In genomic region chr8:107150057-107150403, GRCm38 (mm10) we compare ENCODE assay signal across 8 mouse cellular contexts. TPM values are rescaled to one million over a fixed set of nuclear protein-coding genes. Genes with fewer than 3 reads are reported as not detected.
DNase-seq lines count a peak whose midpoint lies in the region; ATAC-seq and TF ChIP-seq lines count a peak whose summit lies in the region.

No protein-coding gene starts in this region.

- no peaks in the 10 kb centered on the region for H3K27me3 ChIP-seq in heart, postnatal 0 days (ENCODE audit: control insufficient read depth, insufficient read depth, low read length)
- no peaks in the 10 kb centered on the region for H3K27me3 ChIP-seq in hindbrain, embryonic 16.5 days (replicated peaks; ENCODE audit: control insufficient read depth, insufficient read depth, low read length)
- no peaks in the 10 kb centered on the region for H3K27me3 ChIP-seq in midbrain, embryonic 15.5 days (replicated peaks)

- peak overlapping the region; percentile 82 for H3K4me3 ChIP-seq in heart, postnatal 0 days (ENCODE audit: low read depth, low read length)
- peak overlapping the region; percentile 78 for H3K4me3 ChIP-seq in hindbrain, embryonic 16.5 days (ENCODE audit: low read length)
- peak overlapping the region; percentile 92 for H3K4me3 ChIP-seq in midbrain, embryonic 15.5 days

- peak overlapping the region; percentile 82 for H3K4me2 ChIP-seq in heart, postnatal 0 days (ENCODE audit: low read depth, low read length)
- peak overlapping the region; percentile 70 for H3K4me2 ChIP-seq in hindbrain, embryonic 16.5 days (ENCODE audit: low read length)
- H3K4me2 ChIP-seq in midbrain, embryonic 15.5 days = peak overlapping the region; percentile 80

- DNase-seq in heart, postnatal 0 days (ENCODE audit: low spot score) = no peak
- no peak for DNase-seq in heart, adult 9 months (ENCODE audit: low spot score in 2 of 2)
- no peak for DNase-seq in cerebellum, postnatal 25 days
- DNase-seq in kidney, adult 18-20 months = no peak
- no peak for DNase-seq in right cerebral cortex, adult 2 months (ENCODE audit: low spot score in 2 of 2)

- ATAC-seq in heart, postnatal 0 days (ENCODE audit: insufficient read depth, low read depth) = peak; percentile 27
- ATAC-seq in common myeloid progenitor, adult 5-6 weeks (replicated peaks; ENCODE audit: low read depth, poor library complexity, severe bottlenecking) = peak; percentile 4; the same call in 1 of the 2 replicates
- no peak; the same call in 1 of the 2 replicates for ATAC-seq in hindbrain, embryonic 16.5 days
- no peak; the same call in 1 of the 2 replicates for ATAC-seq in midbrain, embryonic 15.5 days (replicated peaks)

- no peaks in the 10 kb centered on the region for H3K9me3 ChIP-seq in heart, postnatal 0 days (replicated peaks; ENCODE audit: control insufficient read depth, low read length)
- H3K9me3 ChIP-seq in hindbrain, embryonic 16.5 days (ENCODE audit: control insufficient read depth, low read length) = no peaks in the 10 kb centered on the region
- H3K9me3 ChIP-seq in midbrain, embryonic 15.5 days = no peaks in the 10 kb centered on the region

- peaks cover 22% of the 10 kb centered on the region for H3K36me3 ChIP-seq in heart, postnatal 0 days (replicated peaks; ENCODE audit: control insufficient read depth, insufficient read depth, low read length)
- peaks cover 11% of the 10 kb centered on the region for H3K36me3 ChIP-seq in hindbrain, embryonic 16.5 days (ENCODE audit: control insufficient read depth, insufficient read depth, low read length)
- peaks cover 10% of the 10 kb centered on the region; the same call in 1 of the 2 replicates for H3K36me3 ChIP-seq in midbrain, embryonic 15.5 days (replicated peaks)

- TF ChIP-seq CTCF in heart, postnatal 0 days (IDR thresholded peaks at IDR 0.05; ENCODE audit: low read depth) = no peak

- peak overlapping the region; percentile 88 for H3K27ac ChIP-seq in heart, postnatal 0 days (ENCODE audit: low read depth)
- peak overlapping the region; percentile 80 for H3K27ac ChIP-seq in hindbrain, embryonic 16.5 days (ENCODE audit: low read depth, low read length)
- H3K27ac ChIP-seq in midbrain, embryonic 15.5 days = peak overlapping the region; percentile 88

- H3K4me1 ChIP-seq in heart, postnatal 0 days (ENCODE audit: control insufficient read depth, insufficient read depth) = peaks cover 12% of the 10 kb centered on the region
- H3K4me1 ChIP-seq in hindbrain, embryonic 16.5 days (ENCODE audit: control insufficient read depth, insufficient read depth, low read depth, low read length) = peaks cover 11% of the 10 kb centered on the region
- peaks cover 12% of the 10 kb centered on the region for H3K4me1 ChIP-seq in midbrain, embryonic 15.5 days

- no peak for TF ChIP-seq EP300 in heart, postnatal 0 days (IDR thresholded peaks at IDR 0.05; ENCODE audit: low read depth)

- peak overlapping the region; percentile 81 for H3K9ac ChIP-seq in heart, postnatal 0 days (replicated peaks; ENCODE audit: low read depth, low read length)
- peak overlapping the region; percentile 83 for H3K9ac ChIP-seq in hindbrain, embryonic 16.5 days (ENCODE audit: low read depth, low read length)
- peak overlapping the region; percentile 45; the same call in 1 of the 2 replicates for H3K9ac ChIP-seq in midbrain, embryonic 15.5 days

- WGBS in heart, postnatal 0 days = 24% methylated on average over 6 of the region's 6 CpGs
- 26% methylated on average over 6 of the region's 6 CpGs for WGBS in hindbrain, embryonic 16.5 days
- WGBS in midbrain, embryonic 15.5 days = 22% methylated on average over 6 of the region's 6 CpGs

RNA-seq across cellular contexts. Expression of gene Cyb5b, which starts 0.4 kb away (rescaled TPM):
- 52.8 and 60.0 TPM in 2 replicates for total RNA-seq in heart, postnatal 0 days (2014; rRNA removed; ENCODE audit: low replicate concordance)
- polyA plus RNA-seq in heart, postnatal 0 days (2015; fragmentation: Nextera tagmentation; extraction: Ambion mirVana) = 36.5 and 44.7 TPM in 2 replicates
- 56.5 and 72.9 TPM in 2 replicates for total RNA-seq in common myeloid progenitor, adult 5-6 weeks (2017)
- polyA plus RNA-seq in hindbrain, embryonic 16.5 days (2015; fragmentation: Nextera tagmentation; extraction: Ambion mirVana) = 98.8 and 112 TPM in 2 replicates
- polyA plus RNA-seq in midbrain, embryonic 15.5 days (2015; fragmentation: Nextera tagmentation; extraction: Ambion mirVana) = 109 and 116 TPM in 2 replicates

RNA-seq across cellular contexts. Expression of gene Terf2, which starts 53.7 kb away (rescaled TPM):
- total RNA-seq in heart, postnatal 0 days (2014; rRNA removed; ENCODE audit: low replicate concordance) = 8.2 and 10.8 TPM in 2 replicates
- 7.3 and 8.5 TPM in 2 replicates for polyA plus RNA-seq in heart, postnatal 0 days (2015; fragmentation: Nextera tagmentation; extraction: Ambion mirVana)
- 32.9 and 37.2 TPM in 2 replicates for total RNA-seq in common myeloid progenitor, adult 5-6 weeks (2017)
- polyA plus RNA-seq in hindbrain, embryonic 16.5 days (2015; fragmentation: Nextera tagmentation; extraction: Ambion mirVana) = 22.5 and 24.1 TPM in 2 replicates
- 27.3 and 29.7 TPM in 2 replicates for polyA plus RNA-seq in midbrain, embryonic 15.5 days (2015; fragmentation: Nextera tagmentation; extraction: Ambion mirVana)

Comparison
In these comparisons a context has a peak if more than half of its experiments do, and no peak if none do; other contexts are left out.
1. ATAC-seq: peak in heart, postnatal 0 days (single experiment) and common myeloid progenitor, adult 5-6 weeks (single experiment); none in hindbrain, embryonic 16.5 days (single experiment) and midbrain, embryonic 15.5 days (single experiment).
2. Peak in every context shown above with its lines, with median percentiles within 50 percentile points of each other: H3K27ac ChIP-seq, H3K4me2 ChIP-seq, H3K4me3 ChIP-seq and H3K9ac ChIP-seq.